Mouse (Mus musculus) intestine, embryonic 16.5 days (tissue): ENCODE results near the gene Hibch. TPM values are rescaled to one million over a fixed set of nuclear protein-coding genes. Genes with fewer than 3 reads are reported as not detected.
A peak's percentile ranks its signal among the peaks of the same experiment; 100 is the strongest.
"Not testable (repeated sequence)": the region's sequence is repeated elsewhere in the genome, so short reads cannot be mapped to it uniquely, and the experiment has no call there.

ENCODE experiments used
- ATAC-seq: fragments of 200-750 bp; cut with Nextera tagmentation; 2 replicates; pipeline ENCODE4 v1.8.0; 2017; ENCODE audit warnings: moderate TSS enrichment, moderate library complexity
- H3K27ac ChIP-seq: fragments of 300-500 bp; sonication (generic); 2 replicates; pipeline ENCODE4 v1.5.1; 2014; ENCODE audit warnings: mild to moderate bottlenecking, low read length
- H3K27me3 ChIP-seq: fragments of 300-500 bp; sonication (generic); replicated peaks from 2 replicates; pipeline ENCODE4 v1.6.1; 2014; ENCODE audit warnings: low read length, control low read depth, mixed read lengths; ENCODE audit not compliant: control insufficient read depth, insufficient read depth
- H3K36me3 ChIP-seq: fragments of 300-500 bp; sonication (generic); 2 replicates; pipeline ENCODE4 v1.6.1; 2014; ENCODE audit warnings: low read length, control low read depth; ENCODE audit not compliant: control insufficient read depth, insufficient read depth
- H3K4me1 ChIP-seq: fragments of 300-500 bp; sonication (generic); 2 replicates; pipeline ENCODE4 v1.6.1; 2014; ENCODE audit warnings: low read length, control low read depth, mixed read lengths; ENCODE audit not compliant: control insufficient read depth, insufficient read depth
- H3K4me2 ChIP-seq: fragments of 300-500 bp; sonication (generic); 2 replicates; pipeline ENCODE4 v1.6.1; 2014; ENCODE audit warnings: low read depth, low read length, control low read depth
- H3K4me3 ChIP-seq: fragments of 300-500 bp; sonication (generic); 2 replicates; pipeline ENCODE4 v1.5.1; 2014; ENCODE audit warnings: mild to moderate bottlenecking, low read length
- H3K9ac ChIP-seq: fragments of 300-500 bp; sonication (generic); 2 replicates; pipeline ENCODE4 v1.6.1; 2014; ENCODE audit warnings: low read depth, low read length
- H3K9me3 ChIP-seq: fragments of 300-500 bp; sonication (generic); 2 replicates; pipeline ENCODE4 v1.6.1; 2016; ENCODE audit warnings: low read length, control low read depth; ENCODE audit not compliant: control insufficient read depth
- WGBS: fragments of 180-500 bp; shearing (Covaris S2); extraction: QIAGEN DNeasy Blood & Tissue Kit; methylation state at CpG from one replicate; pipeline ENCODE4 v1.1.7; 2014; 5-methylcytosine and 5-hydroxymethylcytosine counted together
- polyA plus RNA-seq: library from polyadenylated mRNA; unstranded; fragments of >200 nt; fragmentation: Nextera tagmentation; extraction: Ambion mirVana; gene quantifications from 2 replicates; pipeline ENCODE4 v1.2.1, GENCODE M21; 2015

Gene Hibch
- polyA plus RNA-seq, 1 experiment from 2014 or later = 25.5 TPM

GRCm38 (mm10) chr1:52816232-52816891 lies 28.4 kb upstream of the Hibch start:
- 53% methylated on average over 13 of the region's 13 CpGs for WGBS
- Histone ChIP-seq H3K9me3 (no peaks in the 10 kb centered on the region), H3K4me2 (peak overlapping the region; percentile 69), H3K9ac (peak overlapping the region; percentile 82; the same call in 1 of the 2 replicates), H3K4me1 (peaks cover 11% of the 10 kb centered on the region), H3K27ac (no peak overlapping the region), H3K36me3 (no peaks in the 10 kb centered on the region), H3K4me3 (peak overlapping the region; percentile 70), H3K27me3 (no peaks in the 10 kb centered on the region)
- no peak for ATAC-seq

- no peaks in the 10 kb centered on the region for H3K9me3 ChIP-seq
- H3K36me3 ChIP-seq = no peaks in the 10 kb centered on the region
- H3K4me2 ChIP-seq = peak within 1 kb of the TSS; percentile 69
- no peaks in the 10 kb centered on the region for H3K27me3 ChIP-seq
- H3K27ac ChIP-seq = peak within 1 kb of the TSS; percentile 38
- ATAC-seq = peak; percentile 90
- H3K4me3 ChIP-seq = peak within 1 kb of the TSS; percentile 70
- peak within 1 kb of the TSS; percentile 82 for H3K9ac ChIP-seq
- H3K4me1 ChIP-seq = peaks cover 11% of the 10 kb centered on the region
- WGBS = under 1% methylated on average over 55 of the region's 59 CpGs
Observed at GRCm38 (mm10) chr1:52816910-52817812, 27.6 kb upstream of the Hibch start, which contains the start of gene Inpp1. Gene Inpp1, minus strand, starts transcription at chr1:52817688.

- no peaks in the 10 kb centered on the region for H3K36me3 ChIP-seq
- H3K27me3 ChIP-seq = no peaks in the 10 kb centered on the region
- peak overlapping the region; percentile 38; the same call in 1 of the 2 replicates for H3K27ac ChIP-seq
- H3K4me1 ChIP-seq = peaks cover 11% of the 10 kb centered on the region
- peak overlapping the region; percentile 82 for H3K9ac ChIP-seq
- ATAC-seq = no peak
- peak overlapping the region; percentile 70 for H3K4me3 ChIP-seq
- peak overlapping the region; percentile 69 for H3K4me2 ChIP-seq
- no peaks in the 10 kb centered on the region for H3K9me3 ChIP-seq
- whole genome bisulfite sequencing = 6% methylated on average over 7 of the region's 7 CpGs
Observed at GRCm38 (mm10) chr1:52817813-52818147, 26.9 kb upstream of the Hibch start.

- H3K9me3 ChIP-seq = no peaks in the 10 kb centered on the region
- H3K9ac ChIP-seq = no peak overlapping the region
- no peak overlapping the region for H3K4me3 ChIP-seq
- H3K4me2 ChIP-seq = no peak overlapping the region
- no peaks in the 10 kb centered on the region for H3K4me1 ChIP-seq
- no peaks in the 10 kb centered on the region for H3K27me3 ChIP-seq
- 95% methylated on average over 3 of the region's 3 CpGs for WGBS
- ATAC-seq = peak; percentile 60; the same call in 1 of the 2 replicates
- no peak overlapping the region for H3K27ac ChIP-seq
- H3K36me3 ChIP-seq = no peaks in the 10 kb centered on the region
Observed at GRCm38 (mm10) chr1:52839099-52839498, 5.6 kb upstream of the Hibch start.

GRCm38 (mm10) chr1:52844354-52844753 lies 375 bp upstream of the Hibch start:
- no peaks in the 10 kb centered on the region for H3K36me3 ChIP-seq
- H3K9me3 ChIP-seq = no peaks in the 10 kb centered on the region
- H3K4me3 ChIP-seq = peak overlapping the region; percentile 69
- no peak overlapping the region for H3K27ac ChIP-seq
- ATAC-seq = peak; percentile 28
- H3K27me3 ChIP-seq = no peaks in the 10 kb centered on the region
- H3K4me2 ChIP-seq = peak overlapping the region; percentile 89; the same call in 1 of the 2 replicates
- WGBS = 11% methylated on average over 3 of the region's 3 CpGs
- no peak overlapping the region for H3K9ac ChIP-seq
- H3K4me1 ChIP-seq = peaks cover 7% of the 10 kb centered on the region; the same call in 1 of the 2 replicates

GRCm38 (mm10) chr1:52846556-52846955 lies 1.8 kb downstream of the Hibch start:
- Histone ChIP-seq H3K4me3 (no peak overlapping the region), H3K4me1 (peaks cover 7% of the 10 kb centered on the region; the same call in 1 of the 2 replicates), H3K27me3 (no peaks in the 10 kb centered on the region), H3K27ac (no peak overlapping the region), H3K36me3 (no peaks in the 10 kb centered on the region), H3K9me3 (no peaks in the 10 kb centered on the region), H3K4me2 (no peak overlapping the region), H3K9ac (no peak overlapping the region)
- ATAC-seq = no peak
- 93% methylated on average over 4 of the region's 4 CpGs for WGBS

- no peaks in the 10 kb centered on the region for H3K27me3 ChIP-seq
- no peak overlapping the region for H3K4me2 ChIP-seq
- no peak overlapping the region for H3K9ac ChIP-seq
- no peak overlapping the region for H3K27ac ChIP-seq
- H3K4me3 ChIP-seq = no peak overlapping the region
- ATAC-seq = no peak
- peaks cover 7% of the 10 kb centered on the region; the same call in 1 of the 2 replicates for H3K4me1 ChIP-seq
- no peaks in the 10 kb centered on the region for H3K9me3 ChIP-seq
- 73% methylated on average over 4 of the region's 4 CpGs for WGBS
- H3K36me3 ChIP-seq = no peaks in the 10 kb centered on the region
Observed at GRCm38 (mm10) chr1:52849422-52849821, 4.7 kb downstream of the Hibch start.

GRCm38 (mm10) chr1:52854029-52854428 lies 9.3 kb downstream of the Hibch start:
- H3K4me2 ChIP-seq, H3K9ac ChIP-seq, H3K9me3 ChIP-seq, H3K27ac ChIP-seq, H3K36me3 ChIP-seq, H3K4me1 ChIP-seq, H3K27me3 ChIP-seq, H3K4me3 ChIP-seq: not testable (repeated sequence)
- ATAC-seq = 0 out of 2 replicates have a peak, but pooled peaks have one; percentile 53
- no CpG with 5 or more reads among the region's 1 CpGs for WGBS

- Histone ChIP-seq H3K36me3 (no peaks in the 10 kb centered on the region), H3K27me3 (no peaks in the 10 kb centered on the region), H3K9ac (no peak overlapping the region), H3K4me2 (no peak overlapping the region), H3K9me3 (no peaks in the 10 kb centered on the region), H3K4me3 (no peak overlapping the region), H3K4me1 (no peaks in the 10 kb centered on the region), H3K27ac (no peak overlapping the region)
- 82% methylated on average over 7 of the region's 7 CpGs for WGBS
- ATAC-seq = no peak
Observed at GRCm38 (mm10) chr1:52855904-52856601, 11.3 kb downstream of the Hibch start.
